Mouse (Mus musculus): Measurements from ENCODE around the gene Ildr2. TPM values are rescaled to one million over a fixed set of nuclear protein-coding genes. Genes with fewer than 3 reads are reported as not detected.

The Ildr2 gene
- polyA plus RNA-seq, 1 experiment: 0.03 TPM

DNA sequence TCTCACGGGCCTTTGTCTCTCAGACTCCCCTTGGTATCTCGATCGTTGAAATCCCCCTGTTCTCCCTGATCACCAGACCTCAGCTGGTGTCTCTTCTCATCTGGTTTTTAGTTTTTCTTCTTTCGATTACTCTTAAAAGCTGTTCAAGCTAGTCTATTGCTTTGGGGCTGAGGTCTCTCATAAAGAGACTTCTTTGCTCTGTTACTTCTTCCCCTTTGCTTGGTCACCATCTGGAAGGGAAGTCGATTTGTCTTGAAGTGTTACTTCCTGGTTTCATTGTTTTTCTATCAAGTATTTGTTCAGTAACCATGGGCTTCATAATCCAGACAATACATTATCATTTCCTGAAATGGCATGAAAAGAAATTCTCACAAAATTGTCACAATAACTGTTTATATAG is 14.3 kb downstream of the Ildr2 start:
- H3K36me3 ChIP-seq (ENCODE audit: control insufficient read depth, insufficient read depth, low read length): no peaks in the 10 kb centered on the region
- WGBS: 82% methylated on average over 5 of the region's 5 CpGs

DNA sequence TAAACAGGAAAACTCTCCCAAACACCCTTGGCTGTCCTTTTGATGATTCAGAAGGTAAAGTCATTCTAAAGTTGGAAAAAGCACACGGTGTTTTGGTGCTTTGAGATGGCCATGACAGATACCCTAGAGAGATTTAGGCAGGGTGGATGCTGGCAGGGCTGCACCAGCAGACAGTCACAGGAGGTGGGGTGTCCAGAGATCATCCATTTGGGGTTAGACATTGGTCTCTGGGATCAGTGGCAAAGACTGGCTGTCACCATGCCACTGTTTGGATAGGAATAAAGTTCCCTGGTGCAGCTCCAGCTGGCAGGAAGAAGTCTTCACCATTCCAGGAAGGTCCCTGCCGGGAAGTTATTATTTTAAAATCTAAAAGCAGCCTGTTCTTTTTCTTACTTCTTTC is 24.8 kb downstream of the Ildr2 start:
- H3K27me3 ChIP-seq (ENCODE audit: control insufficient read depth, insufficient read depth, low read length): no peaks in the 10 kb centered on the region; the same call in 1 of the 2 replicates
- no peaks in the 10 kb centered on the region for H3K36me3 ChIP-seq (ENCODE audit: control insufficient read depth, insufficient read depth, low read length)
- H3K27ac ChIP-seq (ENCODE audit: insufficient read depth, low read depth, low read length): no peak overlapping the region
- H3K4me3 ChIP-seq (ENCODE audit: low read depth, low read length): no peak overlapping the region
- no peak for TF ChIP-seq POLR2A (IDR thresholded peaks at IDR 0.05; ENCODE audit: low read depth, low read length)
- TF ChIP-seq CTCF (IDR thresholded peaks at IDR 0.05; ENCODE audit: extremely low read depth, insufficient read length, insufficient replicate concordance, low read depth, low read length): no peak
- H3K4me1 ChIP-seq (ENCODE audit: control insufficient read depth, insufficient read depth, insufficient read length, low read length): no peaks in the 10 kb centered on the region
- 52% methylated on average over 2 of the region's 2 CpGs for WGBS

More for the DNA sequence above, 14.3 kb downstream of the Ildr2 start:
- Histone ChIP-seq H3K27ac (ENCODE audit: insufficient read depth, low read depth, low read length) (no peak overlapping the region), H3K4me1 (ENCODE audit: control insufficient read depth, insufficient read depth, insufficient read length, low read length) (no peaks in the 10 kb centered on the region), H3K4me3 (ENCODE audit: low read depth, low read length) (no peak overlapping the region), H3K27me3 (ENCODE audit: control insufficient read depth, insufficient read depth, low read length) (no peaks in the 10 kb centered on the region)
- no peak for TF ChIP-seq POLR2A (IDR thresholded peaks at IDR 0.05; ENCODE audit: low read depth, low read length)
- no peak for TF ChIP-seq CTCF (IDR thresholded peaks at IDR 0.05; ENCODE audit: extremely low read depth, insufficient read length, insufficient replicate concordance, low read depth, low read length)

DNA sequence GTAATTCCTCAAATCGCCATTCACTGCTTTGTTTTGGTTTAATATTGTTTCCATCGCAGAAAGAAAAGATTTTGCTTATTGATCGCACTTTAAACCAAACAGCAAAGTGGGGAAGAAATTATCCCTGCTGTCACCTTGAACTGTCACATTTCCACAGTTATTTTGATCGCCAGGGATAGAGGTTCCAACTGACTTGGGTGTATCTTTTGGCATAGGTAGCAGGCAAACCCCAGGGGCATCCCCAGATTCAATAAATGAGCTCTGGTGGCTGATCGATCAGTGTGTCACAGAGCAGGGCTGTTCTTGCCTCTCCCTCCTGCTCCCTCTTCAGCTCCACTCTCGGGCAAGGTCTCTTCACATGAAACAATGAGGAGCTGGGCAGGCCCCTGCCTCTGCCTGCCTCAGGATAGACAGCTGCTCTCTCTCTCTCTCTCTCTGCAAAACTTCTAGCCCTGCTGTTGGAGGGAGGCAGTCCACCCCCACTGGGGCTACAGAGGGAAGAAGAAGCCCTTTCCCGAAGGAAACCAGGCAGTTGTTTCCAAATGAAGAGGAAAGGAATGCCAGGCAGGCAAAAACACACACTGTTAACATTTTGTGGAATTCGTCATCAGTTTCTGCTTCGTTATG is 25.8 kb downstream of the Ildr2 start:
- TF ChIP-seq CTCF (IDR thresholded peaks at IDR 0.05; ENCODE audit: extremely low read depth, insufficient read length, insufficient replicate concordance, low read depth, low read length): no peak
- TF ChIP-seq POLR2A (IDR thresholded peaks at IDR 0.05; ENCODE audit: low read depth, low read length): no peak
- H3K36me3 ChIP-seq (ENCODE audit: control insufficient read depth, insufficient read depth, low read length): no peaks in the 10 kb centered on the region
- no peak overlapping the region for H3K27ac ChIP-seq (ENCODE audit: insufficient read depth, low read depth, low read length)
- 50% methylated on average over 9 of the region's 9 CpGs for WGBS
- no peaks in the 10 kb centered on the region for H3K4me1 ChIP-seq (ENCODE audit: control insufficient read depth, insufficient read depth, insufficient read length, low read length)
- H3K27me3 ChIP-seq (ENCODE audit: control insufficient read depth, insufficient read depth, low read length): no peaks in the 10 kb centered on the region; the same call in 1 of the 2 replicates
- H3K4me3 ChIP-seq (ENCODE audit: low read depth, low read length): no peak overlapping the region

DNA sequence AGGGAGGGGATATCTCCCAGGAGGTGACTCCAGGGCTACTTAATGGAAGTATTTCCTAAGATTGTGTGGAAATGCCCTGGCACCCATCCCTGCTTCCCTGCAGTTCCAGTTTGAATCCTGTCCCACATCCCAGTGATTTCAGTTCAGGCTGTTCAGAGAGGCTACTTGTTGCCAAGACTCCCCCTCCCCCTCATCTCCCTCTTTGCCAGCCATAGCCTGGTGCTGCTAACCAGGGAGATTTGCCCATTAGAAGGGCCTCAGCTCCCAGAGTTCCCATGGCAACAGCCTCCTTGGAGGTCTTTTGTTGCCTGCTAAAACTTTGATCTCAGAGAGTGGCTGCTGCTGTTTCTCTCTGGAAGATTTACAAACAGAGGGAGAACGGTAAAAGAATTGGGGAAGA is 26.6 kb downstream of the Ildr2 start:
- Histone ChIP-seq H3K4me3 (ENCODE audit: low read depth, low read length) (no peak overlapping the region), H3K27ac (ENCODE audit: insufficient read depth, low read depth, low read length) (no peak overlapping the region), H3K4me1 (ENCODE audit: control insufficient read depth, insufficient read depth, insufficient read length, low read length) (no peaks in the 10 kb centered on the region), H3K36me3 (ENCODE audit: control insufficient read depth, insufficient read depth, low read length) (no peaks in the 10 kb centered on the region), H3K27me3 (ENCODE audit: control insufficient read depth, insufficient read depth, low read length) (no peaks in the 10 kb centered on the region; the same call in 1 of the 2 replicates)
- TF ChIP-seq POLR2A (IDR thresholded peaks at IDR 0.05; ENCODE audit: low read depth, low read length) (no peak), CTCF (IDR thresholded peaks at IDR 0.05; ENCODE audit: extremely low read depth, insufficient read length, insufficient replicate concordance, low read depth, low read length) (no peak)
- 37% methylated on average over 1 of the region's 1 CpGs for WGBS

DNA sequence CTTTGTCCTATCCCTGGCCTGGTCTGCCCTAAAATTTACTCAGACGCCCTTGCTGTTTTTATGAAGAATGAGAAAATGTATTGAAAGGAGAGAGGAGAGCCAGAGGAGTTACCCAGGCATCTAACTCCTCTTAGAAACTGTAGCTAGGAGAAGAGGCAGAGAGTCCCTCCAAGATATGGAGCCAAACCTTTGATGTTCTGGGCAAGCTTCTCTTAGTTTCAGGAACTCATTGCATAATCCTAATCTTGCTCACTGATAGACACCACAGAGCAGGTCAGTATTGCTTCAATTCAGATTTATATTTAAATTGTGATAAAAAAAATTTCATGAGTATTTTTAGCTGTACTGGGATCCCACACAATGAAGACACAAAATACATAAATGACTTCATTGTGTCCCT is 27.3 kb downstream of the Ildr2 start:
- no peaks in the 10 kb centered on the region for H3K36me3 ChIP-seq (ENCODE audit: control insufficient read depth, insufficient read depth, low read length)
- no peak overlapping the region for H3K4me3 ChIP-seq (ENCODE audit: low read depth, low read length)
- 64% methylated on average over 1 of the region's 1 CpGs for WGBS
- TF ChIP-seq POLR2A (IDR thresholded peaks at IDR 0.05; ENCODE audit: low read depth, low read length) (no peak), CTCF (IDR thresholded peaks at IDR 0.05; ENCODE audit: extremely low read depth, insufficient read length, insufficient replicate concordance, low read depth, low read length) (no peak)
- no peaks in the 10 kb centered on the region; the same call in 1 of the 2 replicates for H3K27me3 ChIP-seq (ENCODE audit: control insufficient read depth, insufficient read depth, low read length)
- H3K4me1 ChIP-seq (ENCODE audit: control insufficient read depth, insufficient read depth, insufficient read length, low read length): no peaks in the 10 kb centered on the region
- H3K27ac ChIP-seq (ENCODE audit: insufficient read depth, low read depth, low read length): no peak overlapping the region

DNA sequence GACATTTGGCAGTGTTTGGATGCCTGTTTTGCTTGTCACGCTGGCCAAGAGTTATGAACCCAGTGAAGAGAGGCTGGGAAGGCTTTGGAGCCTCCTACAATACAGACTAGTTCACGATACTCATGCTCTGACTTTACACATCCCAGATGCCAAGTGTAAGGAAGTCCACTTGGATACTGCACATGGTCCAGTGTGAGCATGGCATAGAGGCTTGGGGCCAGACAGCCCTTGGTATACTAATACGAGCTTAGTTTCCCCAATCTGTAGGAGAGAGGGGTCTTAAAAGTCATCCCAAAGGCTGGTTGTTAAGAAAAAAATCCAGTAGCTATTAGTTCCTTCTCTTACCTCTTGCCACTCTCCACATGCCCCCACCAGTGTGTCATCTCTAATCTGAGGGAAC is 27.9 kb downstream of the Ildr2 start:
- Histone ChIP-seq H3K4me1 (ENCODE audit: control insufficient read depth, insufficient read depth, insufficient read length, low read length) (no peaks in the 10 kb centered on the region), H3K36me3 (ENCODE audit: control insufficient read depth, insufficient read depth, low read length) (no peaks in the 10 kb centered on the region), H3K27ac (ENCODE audit: insufficient read depth, low read depth, low read length) (no peak overlapping the region), H3K27me3 (ENCODE audit: control insufficient read depth, insufficient read depth, low read length) (no peaks in the 10 kb centered on the region; the same call in 1 of the 2 replicates), H3K4me3 (ENCODE audit: low read depth, low read length) (no peak overlapping the region)
- TF ChIP-seq POLR2A (IDR thresholded peaks at IDR 0.05; ENCODE audit: low read depth, low read length): no peak
- no peak for TF ChIP-seq CTCF (IDR thresholded peaks at IDR 0.05; ENCODE audit: extremely low read depth, insufficient read length, insufficient replicate concordance, low read depth, low read length)
- 80% methylated on average over 3 of the region's 3 CpGs for WGBS

DNA sequence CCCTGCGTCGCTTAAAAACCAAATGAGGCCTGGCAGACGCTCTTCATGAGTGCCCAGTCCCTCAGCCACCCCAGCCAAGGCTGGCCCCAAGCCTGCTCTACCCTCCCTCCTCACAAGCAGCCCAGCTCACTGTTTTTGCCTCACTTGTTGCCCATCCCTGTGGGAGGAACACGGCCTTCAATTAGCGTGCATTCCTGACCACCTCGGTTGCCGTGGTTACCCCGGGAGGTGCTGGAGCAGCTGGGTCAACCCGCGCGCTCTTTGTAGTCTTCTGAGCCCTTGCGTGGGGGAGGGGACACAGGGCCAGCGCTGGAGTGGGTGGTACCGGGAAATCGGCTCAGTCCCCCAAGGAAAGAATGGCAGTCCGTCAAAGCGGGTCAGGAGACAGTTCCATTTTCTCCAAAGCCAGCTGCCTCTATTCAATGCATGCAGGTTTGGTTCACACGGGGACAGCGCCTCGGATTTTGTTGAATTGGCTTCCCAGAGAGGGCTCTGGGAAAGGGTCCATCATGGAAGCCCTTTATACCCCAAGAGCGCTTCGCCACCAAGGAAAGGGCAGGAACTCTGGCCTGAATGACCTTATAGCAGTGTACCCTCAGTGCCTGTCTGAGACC is 28.8 kb downstream of the Ildr2 start:
- Histone ChIP-seq H3K27me3 (ENCODE audit: control insufficient read depth, insufficient read depth, low read length) (no peaks in the 10 kb centered on the region; the same call in 1 of the 2 replicates), H3K36me3 (ENCODE audit: control insufficient read depth, insufficient read depth, low read length) (no peaks in the 10 kb centered on the region), H3K27ac (ENCODE audit: insufficient read depth, low read depth, low read length) (no peak overlapping the region), H3K4me1 (ENCODE audit: control insufficient read depth, insufficient read depth, insufficient read length, low read length) (no peaks in the 10 kb centered on the region), H3K4me3 (ENCODE audit: low read depth, low read length) (no peak overlapping the region)
- WGBS: 15% methylated on average over 22 of the region's 22 CpGs
- TF ChIP-seq POLR2A (IDR thresholded peaks at IDR 0.05; ENCODE audit: low read depth, low read length) (no peak), CTCF (IDR thresholded peaks at IDR 0.05; ENCODE audit: extremely low read depth, insufficient read length, insufficient replicate concordance, low read depth, low read length) (no peak)
